Mouse (Mus musculus) neutrophil, adult 83 days (primary cell): ENCODE results near the gene Gm28041. TPM values are rescaled to one million over a fixed set of nuclear protein-coding genes. Genes with fewer than 3 reads are reported as not detected.

ENCODE experiments used
- total RNA-seq, 2 experiments: library from RNA; stranded (reverse); gene quantifications; one replicate each; pipeline ENCODE4 v1.2.4; 2023

The Gm28041 gene
- 1 to 10 TPM in 1 of 2 experiments, under 1 TPM in 1; 0.90 to 1.8 TPM for total RNA-seq

GRCm38 (mm10) chr13:67375050-67375911 is at the start of gene Gm28041, which contains the start of gene Zfp456:
Gene Gm28041, minus strand, starts transcription at chr13:67375733.
Gene Zfp456, minus strand, starts transcription at chr13:67375810.

GRCm38 (mm10) chr13:67421207-67421857 is 45.8 kb upstream of the Gm28041 start, which contains the start of gene Zfp459:
Gene Zfp459, minus strand, starts transcription at chr13:67421418.

GRCm38 (mm10) chr13:67399183-67399903 is 23.8 kb upstream of the Gm28041 start, which contains the start of gene Zfp429:
Gene Zfp429, minus strand, starts transcription at chr13:67399819.

GRCm38 (mm10) chr13:67360131-67360744 is 15.3 kb downstream of the Gm28041 start, which contains the start of the genes Gm28044 and Zfp953:
Gene Gm28044, minus strand, starts transcription at chr13:67360536.
Gene Zfp953, minus strand, starts transcription at chr13:67360605.

GRCm38 (mm10) chr13:67332019-67332724 is 43.4 kb downstream of the Gm28041 start, which contains the start of gene Zfp595:
Gene Zfp595, minus strand, starts transcription at chr13:67332570.

GRCm38 (mm10) chr13:67305822-67306672 is 69.5 kb downstream of the Gm28041 start, which contains the start of gene Zfp457:
Gene Zfp457, minus strand, starts transcription at chr13:67306485.

Other genes starting within 250 kb of the Gm28041 start
- 1 to 10 TPM; 1.6 TPM for gene Rsl1, start 202.6 kb downstream of the Gm28041 start, total RNA-seq
- under 1 TPM; 0.73 to 0.77 TPM for gene Zfp455, start 181.2 kb downstream of the Gm28041 start, total RNA-seq
- 1 to 10 TPM; 1.5 to 2.0 TPM for gene Zfp458, start 97.3 kb downstream of the Gm28041 start, total RNA-seq
- under 1 TPM in 1 of 2 experiments, not detected in 1; 0.46 TPM for gene Zfp457, start 69.2 kb downstream of the Gm28041 start, total RNA-seq
- gene Zfp595, start 43.2 kb downstream of the Gm28041 start, total RNA-seq: 1 to 10 TPM; 5.3 to 6.4 TPM
- 1 to 10 TPM in 1 of 2 experiments, not detected in 1; 3.0 TPM for gene Gm28044, start 15.2 kb downstream of the Gm28041 start, total RNA-seq
- gene Zfp953, start 15.1 kb downstream of the Gm28041 start, total RNA-seq: 1 to 10 TPM; 6.1 to 7.3 TPM
- gene Zfp456, start 77 bp upstream of the Gm28041 start, total RNA-seq: 1 to 10 TPM; 1.1 to 1.7 TPM
- gene Zfp429, start 24.1 kb upstream of the Gm28041 start, total RNA-seq: 1 to 10 TPM; 4.0 to 4.2 TPM
- gene Zfp459, start 45.7 kb upstream of the Gm28041 start, total RNA-seq: under 1 TPM; 0.09 to 0.42 TPM
- gene Zfp874a, start 75.9 kb upstream of the Gm28041 start, total RNA-seq: 1 to 10 TPM; 2.8 to 3.3 TPM
- gene Zfp874b, start 108.5 kb upstream of the Gm28041 start, total RNA-seq: 1 to 10 TPM; 6.6 to 9.1 TPM
- 1 to 10 TPM; 3.6 to 5.8 TPM for gene Zfp58, start 124.8 kb upstream of the Gm28041 start, total RNA-seq
- not detected for gene Gm26965, start 150.4 kb upstream of the Gm28041 start, total RNA-seq
- gene Zfp87, start 150.4 kb upstream of the Gm28041 start, total RNA-seq: 10 to 100 TPM; 10.9 to 14.0 TPM
- gene Zfp748, start 178.1 kb upstream of the Gm28041 start, total RNA-seq: 1 to 10 TPM; 5.7 to 5.9 TPM
- 1 to 10 TPM; 8.9 to 9.8 TPM for gene Zfp729b, start 234.0 kb upstream of the Gm28041 start, total RNA-seq